Mouse (Mus musculus) thymus, adult 2 months (tissue): ENCODE measurements around the gene 1700017B05Rik. TPM values are rescaled to one million over a fixed set of nuclear protein-coding genes. Genes with fewer than 3 reads are reported as not detected.

ENCODE experiments used
- DNase-seq: peaks from one replicate; pipeline ENCODE4 v3.0.0; 2021
- H3K27ac ChIP-seq: fragments of 200-500 bp; 2 replicates; pipeline ENCODE4 v1.5.1; 2012; ENCODE audit warnings: low read length, control low read depth; ENCODE audit not compliant: control insufficient read depth, insufficient read depth
- H3K27me3 ChIP-seq: fragments of 200-500 bp; 2 replicates; pipeline ENCODE4 v1.6.1; 2012; ENCODE audit warnings: mild to moderate bottlenecking, low read length, moderate library complexity, mixed read lengths; ENCODE audit not compliant: control insufficient read depth, insufficient read depth
- H3K36me3 ChIP-seq: fragments of 200-500 bp; 2 replicates; pipeline ENCODE4 v1.6.1; 2012; ENCODE audit warnings: mild to moderate bottlenecking, low read length, moderate library complexity; ENCODE audit not compliant: control insufficient read depth, insufficient read depth
- H3K4me1 ChIP-seq: fragments of 200-500 bp; replicated peaks from 2 replicates; pipeline ENCODE4 v1.6.1; 2012; ENCODE audit warnings: low read length; ENCODE audit not compliant: control insufficient read depth, insufficient read depth
- H3K4me3 ChIP-seq: fragments of 200-500 bp; 2 replicates; pipeline ENCODE4 v1.5.1; 2012; ENCODE audit warnings: mild to moderate bottlenecking, low read length, control low read depth, moderate library complexity; ENCODE audit not compliant: control insufficient read depth, insufficient read depth
- CTCF ChIP-seq: fragments of 200-500 bp; IDR thresholded peaks from 2 replicates; pipeline ENCODE4 v1.5.1; 2012; ENCODE audit warnings: mild to moderate bottlenecking, control low read depth, low read length, moderate library complexity, borderline replicate concordance; ENCODE audit not compliant: control insufficient read depth, poor library complexity, insufficient read depth; ENCODE audit errors: extremely low read depth
- POLR2A ChIP-seq: fragments of 200-500 bp; IDR thresholded peaks from 2 replicates; pipeline ENCODE4 v1.6.1; 2012; ENCODE audit warnings: mild to moderate bottlenecking, low read length, control low read depth, moderate library complexity; ENCODE audit not compliant: control insufficient read depth, poor library complexity, insufficient read depth; ENCODE audit errors: extremely low read depth
- WGBS: fragments of 180-500 bp; shearing (Covaris S2); methylation state at CpG from one replicate; pipeline ENCODE4 v1.1.7; 2018; 5-methylcytosine and 5-hydroxymethylcytosine counted together
- polyA plus RNA-seq: library from polyadenylated mRNA; depleted of rRNA; stranded (reverse); fragments of >200 nt; gene quantifications from 2 replicates; pipeline ENCODE4 v1.2.3, GENCODE M21; 2012

Gene 1700017B05Rik
- polyA plus RNA-seq, 1 experiment = 43.5 TPM

- H3K4me3 ChIP-seq = no peak overlapping the region
- H3K4me1 ChIP-seq = no peaks in the 10 kb centered on the region
- H3K27me3 ChIP-seq = no peaks in the 10 kb centered on the region
- no peak overlapping the region for H3K27ac ChIP-seq
- TF ChIP-seq POLR2A = no peak
- no peak for TF ChIP-seq CTCF
- 91% methylated on average over 13 of the region's 13 CpGs for WGBS
- H3K36me3 ChIP-seq = no peaks in the 10 kb centered on the region
- DNase-seq = no peak
Measured at GRCm38 (mm10) chr9:57225780-57226627, 36.4 kb downstream of the 1700017B05Rik start.

- Histone ChIP-seq H3K27ac (no peak overlapping the region), H3K36me3 (no peaks in the 10 kb centered on the region), H3K4me1 (no peaks in the 10 kb centered on the region), H3K4me3 (no peak overlapping the region), H3K27me3 (no peaks in the 10 kb centered on the region)
- TF ChIP-seq POLR2A = no peak
- no peak for TF ChIP-seq CTCF
- DNase-seq = no peak
Measured at GRCm38 (mm10) chr9:57223341-57223740, 39.1 kb downstream of the 1700017B05Rik start.

GRCm38 (mm10) chr9:57220356-57220755, 42.1 kb downstream of the 1700017B05Rik start:
- TF ChIP-seq CTCF (peak; percentile 35; the same call in 1 of the 2 replicates), POLR2A (no peak)
- Histone ChIP-seq H3K36me3 (no peaks in the 10 kb centered on the region), H3K4me1 (no peaks in the 10 kb centered on the region), H3K4me3 (no peak overlapping the region), H3K27me3 (no peaks in the 10 kb centered on the region), H3K27ac (no peak overlapping the region)
- WGBS = 36% methylated on average over 6 of the region's 6 CpGs
- DNase-seq = peak; percentile 43

GRCm38 (mm10) chr9:57219511-57219910, 42.9 kb downstream of the 1700017B05Rik start:
- Histone ChIP-seq H3K36me3 (no peaks in the 10 kb centered on the region), H3K4me3 (no peak overlapping the region), H3K27ac (no peak overlapping the region), H3K27me3 (no peaks in the 10 kb centered on the region), H3K4me1 (no peaks in the 10 kb centered on the region)
- TF ChIP-seq CTCF (no peak), POLR2A (no peak)
- DNase-seq = no peak
- 97% methylated on average over 1 of the region's 1 CpGs for WGBS

- WGBS = 84% methylated on average over 5 of the region's 5 CpGs
- Histone ChIP-seq H3K4me3 (no peak overlapping the region), H3K36me3 (no peaks in the 10 kb centered on the region), H3K27me3 (no peaks in the 10 kb centered on the region), H3K27ac (no peak overlapping the region), H3K4me1 (no peaks in the 10 kb centered on the region)
- TF ChIP-seq POLR2A = no peak
- TF ChIP-seq CTCF = no peak
- no peak for DNase-seq
Measured at GRCm38 (mm10) chr9:57218776-57219175, 43.6 kb downstream of the 1700017B05Rik start.

GRCm38 (mm10) chr9:57217220-57217619, 45.2 kb downstream of the 1700017B05Rik start:
- no peak for TF ChIP-seq POLR2A
- no peak for TF ChIP-seq CTCF

More at GRCm38 (mm10) chr9:57217220-57217619, 45.2 kb downstream of the 1700017B05Rik start:
- 93% methylated on average over 5 of the region's 6 CpGs for WGBS
- no peak for DNase-seq
- Histone ChIP-seq H3K36me3 (no peaks in the 10 kb centered on the region), H3K4me3 (no peak overlapping the region), H3K27ac (no peak overlapping the region), H3K4me1 (no peaks in the 10 kb centered on the region), H3K27me3 (no peaks in the 10 kb centered on the region)
